Mouse (Mus musculus) heart, postnatal 0 days (tissue): ENCODE data around the gene Olfr1497. TPM values are rescaled to one million over a fixed set of nuclear protein-coding genes. Genes with fewer than 3 reads are reported as not detected.
A peak's percentile ranks its signal among the peaks of the same experiment; 100 is the strongest.

Source experiments
- ATAC-seq: fragments of 200-750 bp; cut with Nextera tagmentation; 2 replicates; pipeline ENCODE4 v1.8.0; 2017; ENCODE audit warnings: low read depth, moderate number of reproducible peaks, moderate library complexity; ENCODE audit not compliant: insufficient read depth
- DNase-seq: peaks from one replicate; pipeline ENCODE4 v3.0.0-alpha.2; 2016; ENCODE audit warnings: low spot score
- H3K27ac ChIP-seq: fragments of 300-500 bp; sonication (generic); 2 replicates; pipeline ENCODE4 v1.5.1; 2014; ENCODE audit warnings: low read depth, mild to moderate bottlenecking
- H3K27me3 ChIP-seq: fragments of 300-500 bp; sonication (generic); 2 replicates; pipeline ENCODE4 v1.6.1; 2014; ENCODE audit warnings: low read length, mixed read lengths; ENCODE audit not compliant: control insufficient read depth, insufficient read depth
- H3K36me3 ChIP-seq: fragments of 300-500 bp; sonication (generic); replicated peaks from 2 replicates; pipeline ENCODE4 v1.6.1; 2014; ENCODE audit warnings: low read length, mixed read lengths; ENCODE audit not compliant: control insufficient read depth, insufficient read depth
- H3K4me1 ChIP-seq: fragments of 300-500 bp; sonication (generic); 2 replicates; pipeline ENCODE4 v1.6.1; 2014; ENCODE audit warnings: antibody characterized with exemption; ENCODE audit not compliant: control insufficient read depth, insufficient read depth
- H3K4me2 ChIP-seq: fragments of 300-500 bp; sonication (generic); 2 replicates; pipeline ENCODE4 v1.6.1; 2014; ENCODE audit warnings: low read depth, mild to moderate bottlenecking, low read length, moderate library complexity
- H3K4me3 ChIP-seq: fragments of 300-500 bp; sonication (generic); 2 replicates; pipeline ENCODE4 v1.5.1; 2014; ENCODE audit warnings: low read depth, low read length
- H3K9ac ChIP-seq: fragments of 300-500 bp; sonication (generic); replicated peaks from 2 replicates; pipeline ENCODE4 v1.6.1; 2014; ENCODE audit warnings: low read depth, low read length, mixed read lengths
- H3K9me3 ChIP-seq: fragments of 300-500 bp; sonication (generic); replicated peaks from 2 replicates; pipeline ENCODE4 v1.6.1; 2016; ENCODE audit warnings: low read length; ENCODE audit not compliant: control insufficient read depth
- CTCF ChIP-seq: IDR thresholded peaks from 2 replicates; pipeline ENCODE4 v1.5.1; 2016; ENCODE audit warnings: antibody characterized with exemption, control low read depth, low read depth
- EP300 ChIP-seq: IDR thresholded peaks from 2 replicates; pipeline ENCODE4 v1.6.1; 2016; ENCODE audit warnings: antibody characterized with exemption, low read depth
- WGBS: fragments of 180-500 bp; shearing (Covaris S2); extraction: QIAGEN DNeasy Blood & Tissue Kit; methylation state at CpG from one replicate; pipeline ENCODE4 v1.1.7; 2014; 5-methylcytosine and 5-hydroxymethylcytosine counted together
- polyA plus RNA-seq: library from polyadenylated mRNA; unstranded; fragments of >200 nt; fragmentation: Nextera tagmentation; extraction: Ambion mirVana; gene quantifications from 2 replicates; pipeline ENCODE4 v1.2.1, GENCODE M21; 2015
- total RNA-seq: library from RNA; depleted of rRNA; stranded (reverse); fragments of >200 nt; gene quantifications from 2 replicates; pipeline ENCODE4 v1.2.3, GENCODE M21; 2014; ENCODE audit warnings: low replicate concordance; rRNA removed

Gene Olfr1497
- not detected in 2 replicates for total RNA-seq
- polyA plus RNA-seq = not detected in 2 replicates

GRCm38 (mm10) chr19:13798102-13798501 is at the start of gene Olfr1497:
Gene Olfr1497, minus strand, starts transcription at chr19:13798202.
- DNase-seq (no peak), ATAC-seq (no peak)
- Histone ChIP-seq H3K4me2 (no peak within 1 kb of the TSS), H3K4me1 (no peaks in the 10 kb centered on the region), H3K9ac (no peak within 1 kb of the TSS), H3K9me3 (no peaks in the 10 kb centered on the region), H3K36me3 (no peaks in the 10 kb centered on the region), H3K27ac (no peak within 1 kb of the TSS), H3K27me3 (no peaks in the 10 kb centered on the region), H3K4me3 (no peak within 1 kb of the TSS)
- TF ChIP-seq CTCF (no peak), EP300 (no peak)

GRCm38 (mm10) chr19:13830388-13830787 is 32.4 kb upstream of the Olfr1497 start, which contains the start of gene Olfr1500:
Gene Olfr1500, minus strand, starts transcription at chr19:13830488.
- DNase-seq = no peak
- Histone ChIP-seq H3K36me3 (no peaks in the 10 kb centered on the region), H3K9ac (no peak within 1 kb of the TSS), H3K27ac (no peak within 1 kb of the TSS), H3K4me2 (no peak within 1 kb of the TSS), H3K4me1 (no peaks in the 10 kb centered on the region), H3K4me3 (no peak within 1 kb of the TSS), H3K27me3 (no peaks in the 10 kb centered on the region), H3K9me3 (no peaks in the 10 kb centered on the region)
- ATAC-seq = no peak
- TF ChIP-seq CTCF (no peak), EP300 (no peak)

DNA sequence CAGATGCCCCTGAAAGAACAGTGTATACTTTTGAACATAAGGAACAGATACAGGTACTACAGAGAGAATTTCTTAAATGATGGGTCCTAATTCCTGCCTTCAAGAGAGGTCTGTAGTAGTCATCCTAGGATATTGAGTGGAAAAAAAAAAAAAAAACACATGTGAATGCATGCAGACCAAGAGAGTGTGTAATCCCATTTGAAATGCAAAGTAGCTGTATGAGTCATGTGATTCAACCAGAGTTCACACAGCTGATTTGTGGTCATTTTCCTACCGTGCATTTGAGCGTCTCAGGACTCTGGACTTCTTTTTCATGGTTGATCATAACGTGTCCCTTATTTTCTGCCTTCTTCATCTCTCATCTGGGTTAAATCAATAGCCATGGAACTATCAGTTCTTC is 30.4 kb upstream of the Olfr1497 start:
- no peak for DNase-seq
- ATAC-seq = no peak
- H3K36me3 ChIP-seq = no peaks in the 10 kb centered on the region
- no peak overlapping the region for H3K4me3 ChIP-seq
- no peaks in the 10 kb centered on the region for H3K27me3 ChIP-seq
- H3K9ac ChIP-seq = no peak overlapping the region
- no peak overlapping the region for H3K4me2 ChIP-seq
- WGBS = 64% methylated on average over 3 of the region's 3 CpGs
- H3K27ac ChIP-seq = no peak overlapping the region
- H3K4me1 ChIP-seq = no peaks in the 10 kb centered on the region
- TF ChIP-seq CTCF (no peak), EP300 (no peak)
- no peaks in the 10 kb centered on the region for H3K9me3 ChIP-seq

DNA sequence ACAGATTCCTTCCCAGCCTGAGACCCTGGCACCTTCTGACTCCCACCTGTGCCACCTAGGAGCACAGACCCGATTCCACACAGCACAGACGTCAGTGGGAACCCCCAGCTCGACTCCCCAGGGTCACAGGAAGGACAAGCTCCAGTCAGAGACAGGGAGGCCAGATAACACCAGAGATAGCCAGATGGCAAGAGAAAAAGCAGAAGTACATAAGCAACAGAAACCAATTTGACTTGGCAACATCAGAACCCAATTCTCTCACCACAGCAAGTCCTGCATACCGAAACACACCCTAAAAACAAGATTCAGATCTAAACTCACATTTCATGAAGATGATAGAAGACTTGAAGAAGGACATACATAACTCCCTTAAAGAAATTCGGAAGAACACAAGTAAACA is 22.8 kb upstream of the Olfr1497 start:
- WGBS = 40% methylated on average over 5 of the region's 5 CpGs
- H3K4me2 ChIP-seq = no peak overlapping the region
- DNase-seq = no peak
- no peaks in the 10 kb centered on the region for H3K9me3 ChIP-seq
- no peak overlapping the region for H3K4me3 ChIP-seq
- no peaks in the 10 kb centered on the region for H3K36me3 ChIP-seq
- H3K4me1 ChIP-seq = no peaks in the 10 kb centered on the region
- no peak for TF ChIP-seq EP300
- no peak for TF ChIP-seq CTCF
- no peaks in the 10 kb centered on the region for H3K27me3 ChIP-seq
- no peak for ATAC-seq
- H3K9ac ChIP-seq = no peak overlapping the region
- no peak overlapping the region for H3K27ac ChIP-seq

DNA sequence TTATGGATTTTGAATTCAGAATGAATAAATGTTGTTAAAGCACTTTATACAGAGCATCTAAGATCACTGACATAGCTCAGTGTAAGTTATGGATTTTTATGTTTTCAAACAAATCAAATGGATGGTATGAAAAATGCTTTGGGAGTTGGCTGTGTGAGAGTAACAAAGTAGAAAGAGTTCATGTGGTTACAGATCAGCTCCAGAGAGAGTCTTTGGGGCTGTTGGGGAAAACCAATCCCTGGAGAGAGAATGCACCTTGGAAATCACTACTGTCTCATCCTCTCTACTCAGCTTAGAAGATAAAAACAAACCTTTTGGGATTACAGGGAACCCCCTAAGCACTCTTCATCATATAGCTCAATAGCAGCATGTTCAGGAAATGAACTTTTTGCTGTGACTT is 21.3 kb upstream of the Olfr1497 start, which contains the start of gene Olfr1499:
Gene Olfr1499, minus strand, starts transcription at position 101 of the 400 bp plus-strand sequence.
- Histone ChIP-seq H3K27ac (no peak within 1 kb of the TSS), H3K36me3 (no peaks in the 10 kb centered on the region), H3K4me1 (no peaks in the 10 kb centered on the region), H3K4me3 (no peak within 1 kb of the TSS), H3K27me3 (no peaks in the 10 kb centered on the region), H3K4me2 (no peak within 1 kb of the TSS), H3K9me3 (no peaks in the 10 kb centered on the region), H3K9ac (no peak within 1 kb of the TSS)
- no peak for TF ChIP-seq EP300
- no peak for TF ChIP-seq CTCF
- no peak for DNase-seq
- ATAC-seq = no peak

GRCm38 (mm10) chr19:13818827-13819226 is 20.8 kb upstream of the Olfr1497 start:
- no peak for DNase-seq
- Histone ChIP-seq H3K27ac (no peak overlapping the region), H3K36me3 (no peaks in the 10 kb centered on the region), H3K9me3 (no peaks in the 10 kb centered on the region), H3K4me3 (no peak overlapping the region), H3K27me3 (no peaks in the 10 kb centered on the region), H3K4me2 (no peak overlapping the region), H3K4me1 (no peaks in the 10 kb centered on the region), H3K9ac (no peak overlapping the region)
- 27% methylated on average over 5 of the region's 5 CpGs for WGBS
- TF ChIP-seq EP300 (no peak), CTCF (peak; percentile 30; the same call in 1 of the 2 replicates)
- no peak for ATAC-seq
